Mouse (Mus musculus): ENCODE data around the gene Mall. TPM values are rescaled to one million over a fixed set of nuclear protein-coding genes. Genes with fewer than 3 reads are reported as not detected.
A peak's percentile ranks its signal among the peaks of the same experiment; 100 is the strongest.

Gene Mall
- 2.6 and 3.5 TPM in 2 replicates for polyA plus RNA-seq (2015; fragmentation: Nextera tagmentation; extraction: Ambion mirVana)

GRCm38 (mm10) chr2:127729671-127730070 is at the start of gene Mall:
Mall (minus strand) TSS chr2:127729932.
- H3K4me3 ChIP-seq (ENCODE audit: low read length) = peak within 1 kb of the TSS; percentile 33
- peak within 1 kb of the TSS; percentile 48 for H3K4me2 ChIP-seq (replicated peaks; ENCODE audit: low read depth, low read length)
- H3K9ac ChIP-seq (replicated peaks; ENCODE audit: low read length) = peak within 1 kb of the TSS; percentile 29; the same call in 1 of the 2 replicates
- 1% methylated on average over 26 of the region's 26 CpGs for WGBS
- no peaks in the 10 kb centered on the region; the same call in 1 of the 2 replicates for H3K27me3 ChIP-seq (ENCODE audit: insufficient read depth, low read length)
- H3K9me3 ChIP-seq (ENCODE audit: low read length) = no peaks in the 10 kb centered on the region
- H3K27ac ChIP-seq (ENCODE audit: low read length) = no peak within 1 kb of the TSS
- no peaks in the 10 kb centered on the region for H3K36me3 ChIP-seq (ENCODE audit: insufficient read depth, low read length)
- peak; percentile 39; the same call in 1 of the 2 replicates for ATAC-seq (ENCODE audit: low FRiP score, low TSS enrichment)
- peaks cover 20% of the 10 kb centered on the region for H3K4me1 ChIP-seq (ENCODE audit: insufficient read depth, low read length)

DNA sequence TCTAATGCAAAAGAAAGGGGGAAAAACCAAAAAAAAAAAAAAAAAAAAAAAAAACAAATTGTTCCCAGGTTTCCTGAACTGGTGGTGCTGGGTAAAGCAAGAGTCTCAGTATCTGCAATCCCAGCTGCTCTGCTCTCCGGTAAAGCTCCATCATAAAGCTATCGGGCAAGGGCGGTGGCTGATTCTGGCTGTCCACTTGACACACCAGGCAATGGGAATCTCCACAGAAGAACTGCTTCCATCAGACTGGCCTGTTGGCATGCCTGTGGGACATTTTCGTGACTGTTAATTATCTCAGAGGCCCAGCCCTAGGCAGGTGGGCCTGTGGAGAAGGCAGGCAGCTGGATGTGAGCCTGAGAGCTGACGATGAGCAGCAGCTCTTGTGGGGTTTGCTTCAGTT is 48.7 kb upstream of the Mall start:
- Histone ChIP-seq H3K9ac (replicated peaks; ENCODE audit: low read length) (no peak overlapping the region), H3K4me1 (ENCODE audit: insufficient read depth, low read length) (no peaks in the 10 kb centered on the region), H3K4me3 (ENCODE audit: low read length) (no peak overlapping the region), H3K9me3 (ENCODE audit: low read length) (no peaks in the 10 kb centered on the region), H3K27ac (ENCODE audit: low read length) (no peak overlapping the region), H3K4me2 (replicated peaks; ENCODE audit: low read depth, low read length) (no peak overlapping the region), H3K36me3 (ENCODE audit: insufficient read depth, low read length) (peaks cover 14% of the 10 kb centered on the region), H3K27me3 (ENCODE audit: insufficient read depth, low read length) (no peaks in the 10 kb centered on the region)
- WGBS = 87% methylated on average over 5 of the region's 5 CpGs
- no peak for ATAC-seq (ENCODE audit: low FRiP score, low TSS enrichment)

GRCm38 (mm10) chr2:127775013-127775412 is 45.3 kb upstream of the Mall start:
- no peak overlapping the region for H3K4me2 ChIP-seq (replicated peaks; ENCODE audit: low read depth, low read length)
- no peaks in the 10 kb centered on the region for H3K4me1 ChIP-seq (ENCODE audit: insufficient read depth, low read length)
- H3K4me3 ChIP-seq (ENCODE audit: low read length) = no peak overlapping the region
- 48% methylated on average over 3 of the region's 3 CpGs for WGBS
- peaks cover 22% of the 10 kb centered on the region for H3K36me3 ChIP-seq (ENCODE audit: insufficient read depth, low read length)
- H3K9me3 ChIP-seq (ENCODE audit: low read length) = no peaks in the 10 kb centered on the region
- H3K27ac ChIP-seq (ENCODE audit: low read length) = no peak overlapping the region
- no peak overlapping the region for H3K9ac ChIP-seq (replicated peaks; ENCODE audit: low read length)
- 0 out of 2 replicates have a peak, but pooled peaks have one; percentile 54 for ATAC-seq (ENCODE audit: low FRiP score, low TSS enrichment)
- H3K27me3 ChIP-seq (ENCODE audit: insufficient read depth, low read length) = no peaks in the 10 kb centered on the region

- H3K4me2 ChIP-seq (replicated peaks; ENCODE audit: low read depth, low read length) = no peak overlapping the region
- no peaks in the 10 kb centered on the region for H3K9me3 ChIP-seq (ENCODE audit: low read length)
- no peaks in the 10 kb centered on the region for H3K4me1 ChIP-seq (ENCODE audit: insufficient read depth, low read length)
- H3K27ac ChIP-seq (ENCODE audit: low read length) = no peak overlapping the region
- H3K36me3 ChIP-seq (ENCODE audit: insufficient read depth, low read length) = peaks cover 22% of the 10 kb centered on the region
- ATAC-seq (ENCODE audit: low FRiP score, low TSS enrichment) = no peak
- H3K27me3 ChIP-seq (ENCODE audit: insufficient read depth, low read length) = no peaks in the 10 kb centered on the region
- no peak overlapping the region for H3K9ac ChIP-seq (replicated peaks; ENCODE audit: low read length)
- WGBS = 50% methylated on average over 1 of the region's 1 CpGs
- no peak overlapping the region for H3K4me3 ChIP-seq (ENCODE audit: low read length)
These were observed 44.8 kb upstream of the Mall start for GRCm38 (mm10) chr2:127774578-127774941.

DNA sequence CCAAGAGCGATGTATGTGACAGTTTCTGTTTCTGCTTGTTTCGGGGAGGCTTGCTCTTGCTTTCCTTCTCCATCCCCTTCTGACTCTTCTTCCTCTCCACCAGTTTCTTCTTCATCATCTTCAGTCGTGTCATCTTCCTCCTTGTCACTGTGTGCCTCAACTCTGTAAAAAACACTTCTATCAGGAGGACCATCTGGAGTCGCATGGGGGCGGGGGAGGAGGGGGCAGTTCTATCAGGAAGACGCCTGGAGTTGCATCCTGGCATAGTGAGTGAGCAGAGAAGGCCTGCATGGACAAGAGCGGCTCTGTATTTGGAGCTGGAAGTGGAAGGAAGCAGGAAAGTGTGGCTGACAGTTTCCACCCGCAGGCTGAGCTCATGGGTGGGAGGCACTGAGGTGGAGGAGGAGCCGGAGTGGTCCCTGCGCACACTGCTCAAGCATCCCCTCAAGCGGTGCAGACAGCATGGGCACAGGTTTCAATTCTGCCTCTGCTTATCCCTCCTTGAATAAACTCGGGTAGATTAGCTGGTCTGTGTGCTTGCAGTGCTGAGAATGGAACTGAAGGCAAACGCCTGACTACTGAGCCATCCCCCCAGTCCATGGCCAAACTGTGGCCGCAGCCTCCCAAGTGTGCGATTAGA is 44.3 kb upstream of the Mall start:
- no peak overlapping the region for H3K9ac ChIP-seq (replicated peaks; ENCODE audit: low read length)
- no peaks in the 10 kb centered on the region for H3K27me3 ChIP-seq (ENCODE audit: insufficient read depth, low read length)
- H3K4me3 ChIP-seq (ENCODE audit: low read length) = no peak overlapping the region
- no peaks in the 10 kb centered on the region for H3K4me1 ChIP-seq (ENCODE audit: insufficient read depth, low read length)
- H3K4me2 ChIP-seq (replicated peaks; ENCODE audit: low read depth, low read length) = no peak overlapping the region
- WGBS = 50% methylated on average over 15 of the region's 15 CpGs
- ATAC-seq (ENCODE audit: low FRiP score, low TSS enrichment) = 0 out of 2 replicates have a peak, but pooled peaks have one; percentile 31
- peaks cover 22% of the 10 kb centered on the region for H3K36me3 ChIP-seq (ENCODE audit: insufficient read depth, low read length)
- H3K27ac ChIP-seq (ENCODE audit: low read length) = no peak overlapping the region
- no peaks in the 10 kb centered on the region for H3K9me3 ChIP-seq (ENCODE audit: low read length)

- Histone ChIP-seq H3K27me3 (ENCODE audit: insufficient read depth, low read length) (no peaks in the 10 kb centered on the region), H3K36me3 (ENCODE audit: insufficient read depth, low read length) (peaks cover 13% of the 10 kb centered on the region), H3K4me1 (ENCODE audit: insufficient read depth, low read length) (peaks cover 4% of the 10 kb centered on the region; the same call in 1 of the 2 replicates), H3K9me3 (ENCODE audit: low read length) (no peaks in the 10 kb centered on the region), H3K27ac (ENCODE audit: low read length) (no peak overlapping the region), H3K9ac (replicated peaks; ENCODE audit: low read length) (no peak overlapping the region), H3K4me2 (replicated peaks; ENCODE audit: low read depth, low read length) (no peak overlapping the region), H3K4me3 (ENCODE audit: low read length) (no peak overlapping the region)
- WGBS = 94% methylated on average over 5 of the region's 5 CpGs
- ATAC-seq (ENCODE audit: low FRiP score, low TSS enrichment) = no peak
These were observed 31.9 kb upstream of the Mall start for GRCm38 (mm10) chr2:127761587-127761986.

DNA sequence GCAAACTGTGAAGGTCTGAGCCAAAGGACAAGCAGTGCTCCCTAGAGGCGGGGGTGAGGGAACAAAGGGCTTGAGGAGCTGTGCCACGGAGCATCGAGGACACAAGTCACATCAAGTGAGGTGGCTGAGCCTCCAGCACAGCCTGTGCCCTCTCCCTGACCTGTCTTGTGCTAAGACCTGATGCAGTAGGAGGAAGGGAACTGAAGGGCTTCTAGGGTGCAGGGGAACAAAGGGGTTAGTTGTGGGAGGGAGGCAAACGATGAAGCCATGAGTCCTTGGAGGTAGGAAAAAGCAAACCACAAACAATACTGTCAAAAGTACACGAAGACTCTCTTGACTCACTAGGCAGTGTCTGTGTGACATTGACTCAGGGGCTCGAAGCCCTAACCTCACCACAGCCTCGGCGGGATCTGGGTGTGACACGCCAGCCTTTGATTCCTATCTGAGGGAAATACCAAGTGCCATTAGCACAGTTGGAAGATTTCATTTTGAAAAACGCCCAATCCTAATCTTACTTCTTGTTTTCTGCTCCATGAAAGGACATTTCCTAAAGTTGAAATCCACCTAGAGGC is 30.8 kb upstream of the Mall start:
- WGBS = 73% methylated on average over 10 of the region's 10 CpGs
- no peak overlapping the region for H3K4me2 ChIP-seq (replicated peaks; ENCODE audit: low read depth, low read length)
- no peak overlapping the region for H3K4me3 ChIP-seq (ENCODE audit: low read length)
- no peak overlapping the region for H3K27ac ChIP-seq (ENCODE audit: low read length)
- H3K27me3 ChIP-seq (ENCODE audit: insufficient read depth, low read length) = no peaks in the 10 kb centered on the region
- peaks cover 4% of the 10 kb centered on the region; the same call in 1 of the 2 replicates for H3K4me1 ChIP-seq (ENCODE audit: insufficient read depth, low read length)
- ATAC-seq (ENCODE audit: low FRiP score, low TSS enrichment) = no peak
- peaks cover 18% of the 10 kb centered on the region for H3K36me3 ChIP-seq (ENCODE audit: insufficient read depth, low read length)
- no peak overlapping the region for H3K9ac ChIP-seq (replicated peaks; ENCODE audit: low read length)
- H3K9me3 ChIP-seq (ENCODE audit: low read length) = no peaks in the 10 kb centered on the region

GRCm38 (mm10) chr2:127760014-127760413 is 30.3 kb upstream of the Mall start:
- H3K4me1 ChIP-seq (ENCODE audit: insufficient read depth, low read length) = peaks cover 4% of the 10 kb centered on the region; the same call in 1 of the 2 replicates

GRCm38 (mm10) chr2:127759157-127759880 is 29.6 kb upstream of the Mall start:
- H3K4me3 ChIP-seq (ENCODE audit: low read length) = no peak overlapping the region
- no peak overlapping the region for H3K27ac ChIP-seq (ENCODE audit: low read length)
- H3K36me3 ChIP-seq (ENCODE audit: insufficient read depth, low read length) = peaks cover 18% of the 10 kb centered on the region
- WGBS = 87% methylated on average over 5 of the region's 5 CpGs
- no peaks in the 10 kb centered on the region for H3K9me3 ChIP-seq (ENCODE audit: low read length)
- ATAC-seq (ENCODE audit: low FRiP score, low TSS enrichment) = no peak
- no peak overlapping the region for H3K4me2 ChIP-seq (replicated peaks; ENCODE audit: low read depth, low read length)
- no peak overlapping the region for H3K9ac ChIP-seq (replicated peaks; ENCODE audit: low read length)
- peaks cover 4% of the 10 kb centered on the region; the same call in 1 of the 2 replicates for H3K4me1 ChIP-seq (ENCODE audit: insufficient read depth, low read length)
- no peaks in the 10 kb centered on the region for H3K27me3 ChIP-seq (ENCODE audit: insufficient read depth, low read length)

More at GRCm38 (mm10) chr2:127760014-127760413, 30.3 kb upstream of the Mall start:
- no peaks in the 10 kb centered on the region for H3K27me3 ChIP-seq (ENCODE audit: insufficient read depth, low read length)
- peaks cover 18% of the 10 kb centered on the region for H3K36me3 ChIP-seq (ENCODE audit: insufficient read depth, low read length)
- no peak overlapping the region for H3K9ac ChIP-seq (replicated peaks; ENCODE audit: low read length)
- 94% methylated on average over 6 of the region's 6 CpGs for WGBS
- H3K4me3 ChIP-seq (ENCODE audit: low read length) = no peak overlapping the region
- no peak overlapping the region for H3K4me2 ChIP-seq (replicated peaks; ENCODE audit: low read depth, low read length)
- no peaks in the 10 kb centered on the region for H3K9me3 ChIP-seq (ENCODE audit: low read length)
- no peak overlapping the region for H3K27ac ChIP-seq (ENCODE audit: low read length)
- ATAC-seq (ENCODE audit: low FRiP score, low TSS enrichment) = no peak
